Mouse (Mus musculus) heart, postnatal 10 days (tissue): Measurements from ENCODE around the gene Dnah12. TPM values are rescaled to one million over a fixed set of nuclear protein-coding genes. Genes with fewer than 3 reads are reported as not detected.
"Not testable (repeated sequence)": the region's sequence is repeated elsewhere in the genome, so short reads cannot be mapped to it uniquely, and the experiment has no call there.

ENCODE experiments used
- DNase-seq, 2 experiments: peaks; one replicate each; pipeline ENCODE4 v3.0.0; 2021
- intact Hi-C: fragments of 180-260 bp; cut with DNase I; formaldehyde crosslinking; loops from one replicate; pipeline ENCODE4 v1.15.1; 2025
- total RNA-seq, 2 experiments: library from RNA; stranded (reverse); gene quantifications; 2 replicates each; pipeline ENCODE4 v1.2.3; 2021

The Dnah12 gene
- under 1 TPM; 0.05 TPM for total RNA-seq

- intact Hi-C loops = no loop called here
- DNase-seq = no peak
These were observed at the start of gene Dnah12 for GRCm38 (mm10) chr14:26692974-26693373. Gene Dnah12 (plus strand): TSS chr14:26693274.

- no peak for DNase-seq
- intact Hi-C loops = no loop called here
These were observed 47.0 kb upstream of the Dnah12 start for GRCm38 (mm10) chr14:26645989-26646650.

- no peak for DNase-seq
- intact Hi-C loops = no loop called here
These were observed 45.3 kb upstream of the Dnah12 start for GRCm38 (mm10) chr14:26647811-26648210.

- intact Hi-C loops = no loop called here
- no peak for DNase-seq
These were observed 41.2 kb upstream of the Dnah12 start for GRCm38 (mm10) chr14:26651901-26652300.

- intact Hi-C loops = no loop called here
- no peak for DNase-seq
These were observed 34.9 kb upstream of the Dnah12 start for GRCm38 (mm10) chr14:26658178-26658577.

- DNase-seq = no peak
- intact Hi-C loops = no loop called here
These were observed 32.8 kb upstream of the Dnah12 start for GRCm38 (mm10) chr14:26660233-26660632.

GRCm38 (mm10) chr14:26662016-26662415 is 31.1 kb upstream of the Dnah12 start:
- DNase-seq = no peak
- intact Hi-C loops = no loop called here

- no peak for DNase-seq
- intact Hi-C loops = no loop called here
These were observed 30.6 kb upstream of the Dnah12 start for GRCm38 (mm10) chr14:26662488-26662887.

GRCm38 (mm10) chr14:26663851-26664250 is 29.2 kb upstream of the Dnah12 start:
- intact Hi-C loops = no loop called here
- DNase-seq = no peak

- DNase-seq = no peak
- intact Hi-C loops = loop anchor here (2.0 kb wide), 1 partner anchor 29 kb away; the partner anchor contains the start of gene Arf4
These were observed 25.1 kb upstream of the Dnah12 start for GRCm38 (mm10) chr14:26667991-26668370.

GRCm38 (mm10) chr14:26668371-26669291 is 24.4 kb upstream of the Dnah12 start:
- peak; percentile 25 for DNase-seq
- intact Hi-C loops = loop anchor here (2.0 kb wide), 1 partner anchor 30 kb away; the partner anchor contains the start of gene Arf4

- intact Hi-C loops = loop anchor here (2.0 to 10.0 kb wide), 2 partner anchors 31 to 425 kb away; partner anchors contain the start of gene Arf4
- peak; percentile 92 for DNase-seq
These were observed 23.6 kb upstream of the Dnah12 start, which contains the start of gene Pde12 for GRCm38 (mm10) chr14:26669292-26670073. Gene Pde12 (minus strand): TSS chr14:26669883.

GRCm38 (mm10) chr14:26670964-26671363 is 22.1 kb upstream of the Dnah12 start:
- DNase-seq = no peak
- intact Hi-C loops = loop anchor here (10.0 kb wide), 1 partner anchor 424 kb away; no protein-coding TSS in a partner anchor

- intact Hi-C loops = loop anchor here (10.0 kb wide), 1 partner anchor 423 kb away; no protein-coding TSS in a partner anchor
- not testable (repeated sequence) for DNase-seq
These were observed 21.0 kb upstream of the Dnah12 start for GRCm38 (mm10) chr14:26671870-26672615.

GRCm38 (mm10) chr14:26674476-26675169 is 18.5 kb upstream of the Dnah12 start:
- not testable (repeated sequence) for DNase-seq
- intact Hi-C loops = loop anchor here (10.0 kb wide), 1 partner anchor 420 kb away; no protein-coding TSS in a partner anchor

GRCm38 (mm10) chr14:26675371-26675770 is 17.7 kb upstream of the Dnah12 start:
- peak; percentile 52 to 64 for DNase-seq
- intact Hi-C loops = loop anchor here (10.0 kb wide), 1 partner anchor 419 kb away; no protein-coding TSS in a partner anchor

- intact Hi-C loops = loop anchor here (10.0 kb wide), 1 partner anchor 419 kb away; no protein-coding TSS in a partner anchor
These were observed 17.3 kb upstream of the Dnah12 start for GRCm38 (mm10) chr14:26675791-26676190.

GRCm38 (mm10) chr14:26690727-26691126 is 2.3 kb upstream of the Dnah12 start:
- no peak for DNase-seq
- intact Hi-C loops = no loop called here

More at GRCm38 (mm10) chr14:26675791-26676190, 17.3 kb upstream of the Dnah12 start:
- DNase-seq = no peak

- no peak for DNase-seq
- intact Hi-C loops = no loop called here
These were observed 1.7 kb upstream of the Dnah12 start for GRCm38 (mm10) chr14:26691363-26691762.
